10 mouse cellular contexts compared by ENCODE assay signal in the genomic region with DNA sequence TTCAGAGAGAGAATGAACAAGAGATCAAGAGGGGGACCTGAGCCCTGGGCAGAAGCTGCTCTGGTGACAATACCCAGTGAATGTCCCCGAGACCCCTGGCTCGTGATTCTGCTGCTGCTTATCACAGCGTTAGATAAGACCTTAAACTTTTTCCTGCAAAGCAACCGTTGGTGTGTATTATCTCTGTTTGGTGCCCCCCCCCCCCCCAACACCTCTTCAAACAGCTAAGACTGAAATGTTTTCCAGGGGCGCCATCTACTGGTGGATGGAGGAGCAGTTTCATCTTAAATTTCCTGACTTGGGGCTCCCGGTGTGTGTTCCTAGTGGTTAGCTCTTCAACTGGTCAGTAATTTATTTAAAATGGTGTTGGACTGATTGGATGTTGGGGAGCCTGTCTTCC. TPM values are rescaled to one million over a fixed set of nuclear protein-coding genes. Genes with fewer than 3 reads are reported as not detected.
DNase-seq lines count a peak whose midpoint lies in the region; ATAC-seq and TF ChIP-seq lines count a peak whose summit lies in the region.
"Had no signal": no experiment of that assay in that cellular context is flagged by ENCODE, and none has a peak within 500 bp of the region (broad histone marks: within the 10 kb centered on the region; RNA-seq: fewer than 3 reads in every experiment).

No protein-coding gene starts in this region.

- no peak overlapping the region for H3K4me3 ChIP-seq in forebrain, embryonic 10.5 days
- no peak overlapping the region for H3K4me3 ChIP-seq in forebrain, embryonic 16.5 days (replicated peaks; ENCODE audit: low read length)
- H3K4me3 ChIP-seq: limb, embryonic 12.5 days had no signal

- H3K9ac ChIP-seq in forebrain, embryonic 16.5 days (replicated peaks; ENCODE audit: low read depth, low read length) = no peak overlapping the region
- H3K9ac ChIP-seq: limb, embryonic 12.5 days had no signal

- no peak overlapping the region for H3K4me2 ChIP-seq in forebrain, embryonic 16.5 days (ENCODE audit: low read length)
- H3K4me2 ChIP-seq: limb, embryonic 12.5 days had no signal

- no peak for TF ChIP-seq POLR2A in brain, embryonic 14.5 days (IDR thresholded peaks at IDR 0.05; ENCODE audit: borderline replicate concordance, extremely low read depth, insufficient read depth, insufficient read length, poor library complexity, severe bottlenecking)

- DNase-seq in forebrain, embryonic 10.5 days (ENCODE audit: extremely low spot score, low spot score) = peak; percentile 60
- DNase-seq in B cell, adult 2 months = peak; percentile 86 to 88
- peak; percentile 85 for DNase-seq in brain, embryonic 14.5 days (ENCODE audit: low read depth)
- DNase-seq in gastrocnemius, adult 8-10 months (ENCODE audit: low spot score in 2 of 2) = peak; percentile 64 to 65
- peak; percentile 86 to 88 for DNase-seq in layer of hippocampus, postnatal 10 days (ENCODE audit: low spot score in 2 of 2)
- peak; percentile 86 for DNase-seq in lung, postnatal 14 days
- DNase-seq in spleen, postnatal 10 days (ENCODE audit: low spot score in 2 of 2) = peak; percentile 73 to 86

- WGBS in forebrain, embryonic 10.5 days = 10% methylated on average over 6 of the region's 6 CpGs
- 9% methylated on average over 6 of the region's 6 CpGs for WGBS in forebrain, embryonic 16.5 days

- ATAC-seq in forebrain, embryonic 16.5 days = no peak
- ATAC-seq: Patski had no signal

- peak; percentile 70; the same call in 1 of the 2 replicates for TF ChIP-seq CTCF in brain, embryonic 14.5 days (IDR thresholded peaks at IDR 0.05; ENCODE audit: borderline replicate concordance, extremely low read depth, insufficient read depth, insufficient read length)

- H3K36me3 ChIP-seq in forebrain, embryonic 10.5 days (replicated peaks) = no peaks in the 10 kb centered on the region
- no peaks in the 10 kb centered on the region for H3K36me3 ChIP-seq in forebrain, embryonic 16.5 days (ENCODE audit: control insufficient read depth, insufficient read depth)
- H3K36me3 ChIP-seq: limb, embryonic 12.5 days had no signal

- H3K9me3 ChIP-seq in forebrain, embryonic 10.5 days = no peaks in the 10 kb centered on the region
- H3K9me3 ChIP-seq in forebrain, embryonic 16.5 days (ENCODE audit: control insufficient read depth, low read length) = no peaks in the 10 kb centered on the region
- H3K9me3 ChIP-seq: limb, embryonic 12.5 days had no signal

- peaks cover 21% of the 10 kb centered on the region for H3K27me3 ChIP-seq in forebrain, embryonic 10.5 days (ENCODE audit: poor library complexity, severe bottlenecking)
- H3K27me3 ChIP-seq in forebrain, embryonic 16.5 days (replicated peaks; ENCODE audit: control insufficient read depth, insufficient read depth, low read length) = no peaks in the 10 kb centered on the region
- H3K27me3 ChIP-seq: Patski had no signal

- H3K27ac ChIP-seq in forebrain, embryonic 10.5 days = no peak overlapping the region
- no peak overlapping the region for H3K27ac ChIP-seq in forebrain, embryonic 16.5 days (ENCODE audit: low read length)
- H3K27ac ChIP-seq: limb, embryonic 12.5 days had no signal

- H3K4me1 ChIP-seq in forebrain, embryonic 10.5 days = peaks cover 59% of the 10 kb centered on the region
- H3K4me1 ChIP-seq in forebrain, embryonic 16.5 days (replicated peaks; ENCODE audit: control insufficient read depth, insufficient read depth, low read length) = peaks cover 22% of the 10 kb centered on the region

RNA-seq across cellular contexts. Expression of a gene that starts 2.2 kb away (rescaled TPM):
- polyA plus RNA-seq in forebrain, embryonic 10.5 days (2016; fragmentation: Nextera tagmentation; extraction: Ambion mirVana) = 27.4 and 30.5 TPM in 2 replicates
- polyA plus RNA-seq in forebrain, embryonic 16.5 days (2015; fragmentation: Nextera tagmentation; extraction: Ambion mirVana) = 44.1 and 47.5 TPM in 2 replicates
- 98.8 and 113 TPM in 2 replicates for polyA plus RNA-seq in brain, embryonic 14.5 days (2012; rRNA removed)
- 1 to 10 TPM in 3 of 4 experiments, under 1 TPM in 1; 0.77 to 1.4 (median 1.2) TPM for total RNA-seq in gastrocnemius, adult 8-10 months (2022)
- total RNA-seq in layer of hippocampus, postnatal 10 days (2021) = 100 to 1,000 TPM; 146 to 164 TPM

RNA-seq across cellular contexts. Expression of a gene that starts 35.0 kb away (rescaled TPM):
- polyA plus RNA-seq in forebrain, embryonic 10.5 days (2016; fragmentation: Nextera tagmentation; extraction: Ambion mirVana) = not detected in 2 replicates
- 0.50 and 0.72 TPM in 2 replicates for polyA plus RNA-seq in forebrain, embryonic 16.5 days (2015; fragmentation: Nextera tagmentation; extraction: Ambion mirVana)
- polyA plus RNA-seq in brain, embryonic 14.5 days (2012; rRNA removed) = 0.14 and 0.44 TPM in 2 replicates
- total RNA-seq in gastrocnemius, adult 8-10 months (2022) = not detected
- not detected for total RNA-seq in layer of hippocampus, postnatal 10 days (2021)
- polyA plus RNA-seq: Patski had no signal

RNA-seq across cellular contexts. Expression of a gene that starts 39.9 kb away (rescaled TPM):
- 44.1 and 56.4 TPM in 2 replicates for polyA plus RNA-seq in forebrain, embryonic 10.5 days (2016; fragmentation: Nextera tagmentation; extraction: Ambion mirVana)
- 68.4 and 69.9 TPM in 2 replicates for polyA plus RNA-seq in forebrain, embryonic 16.5 days (2015; fragmentation: Nextera tagmentation; extraction: Ambion mirVana)
- polyA plus RNA-seq in brain, embryonic 14.5 days (2012; rRNA removed) = 114 and 148 TPM in 2 replicates
- 10 to 100 TPM in 1 of 4 experiments, 1 to 10 TPM in 3; 5.4 to 16.0 (median 6.3) TPM for total RNA-seq in gastrocnemius, adult 8-10 months (2022)
- total RNA-seq in layer of hippocampus, postnatal 10 days (2021) = 10 to 100 TPM; 24.7 to 32.2 TPM
